Mouse (Mus musculus): Measurements from ENCODE around the gene Vps8. TPM values are rescaled to one million over a fixed set of nuclear protein-coding genes. Genes with fewer than 3 reads are reported as not detected.

Vps8 gene
- polyA plus RNA-seq, 1 experiment, result 36.3 TPM

DNA sequence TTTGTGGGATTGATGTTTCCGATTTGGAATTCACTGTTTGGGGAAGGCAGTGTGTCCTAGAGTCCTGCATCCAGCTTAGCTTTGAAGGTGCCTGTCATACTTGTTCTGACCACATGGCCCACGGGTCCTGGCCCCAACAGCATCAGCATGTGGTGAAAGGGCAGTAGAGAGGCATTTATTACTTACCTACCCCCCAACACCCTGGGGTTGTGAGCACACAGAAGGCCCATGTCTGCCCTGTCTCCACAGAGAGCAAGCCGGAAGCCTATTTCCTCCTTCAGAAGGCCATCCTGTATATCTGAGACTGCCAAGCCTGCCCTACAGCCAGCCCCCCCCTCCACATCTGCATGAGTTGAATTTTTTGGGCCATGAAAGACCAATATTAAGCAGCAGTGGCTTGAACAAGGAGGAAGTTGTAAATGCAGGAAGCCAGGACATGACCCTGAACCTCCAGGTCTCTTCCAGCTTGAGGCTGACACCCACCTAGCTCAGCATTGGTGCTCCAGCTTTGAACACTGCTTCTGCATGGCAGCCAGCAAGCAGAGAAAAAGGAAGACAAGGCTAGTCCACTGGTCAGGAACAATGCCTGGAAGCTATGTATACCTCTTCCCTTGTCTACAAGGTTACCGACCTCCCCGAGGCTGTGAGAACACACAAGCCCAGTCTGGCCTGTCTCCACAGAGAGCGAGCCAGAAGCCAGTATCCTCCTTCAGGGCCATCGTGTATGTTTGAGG is 218.0 kb downstream of the Vps8 start:
- no peak for TF ChIP-seq GATA1 (IDR thresholded peaks at IDR 0.05; ENCODE audit: low read length)

DNA sequence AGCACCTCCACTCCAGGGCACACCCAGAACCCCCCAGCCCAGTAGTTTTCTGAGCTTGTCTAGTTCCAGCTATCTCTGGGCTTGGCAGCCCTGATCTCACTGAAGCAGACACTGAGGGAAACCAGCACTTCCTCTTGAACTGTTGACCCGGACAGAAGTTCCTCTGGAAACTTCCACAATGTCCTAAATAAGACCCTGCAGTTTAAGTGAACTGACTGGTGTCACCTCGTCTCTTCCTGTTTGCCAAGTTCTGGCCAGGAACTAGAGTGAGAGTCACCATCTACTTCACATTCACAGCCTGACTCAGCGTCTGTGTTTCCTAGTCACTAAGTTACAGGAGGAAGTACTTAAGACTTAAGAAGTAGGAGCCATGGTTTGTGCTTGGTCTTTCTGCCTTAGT is 219.0 kb downstream of the Vps8 start:
- TF ChIP-seq GATA1 (IDR thresholded peaks at IDR 0.05; ENCODE audit: low read length), result no peak

DNA sequence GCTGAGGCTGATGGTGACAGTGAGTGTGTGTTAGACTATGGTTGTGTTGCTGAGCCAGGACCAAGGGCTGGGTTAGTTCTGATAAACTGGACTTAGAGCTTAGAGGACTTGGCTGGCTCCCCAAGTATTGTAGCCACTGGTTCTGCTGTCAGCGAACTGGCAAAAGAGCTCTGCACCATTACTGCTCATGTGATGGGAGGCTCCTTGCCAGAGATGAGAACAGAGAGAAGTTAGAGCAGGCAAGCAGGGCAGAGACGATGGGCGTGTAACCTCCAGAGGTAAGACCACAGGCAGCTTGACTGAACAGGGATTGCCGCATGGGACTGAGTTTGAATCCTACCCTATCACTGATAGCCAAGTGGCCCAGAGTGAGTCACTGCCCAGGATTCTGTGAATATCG is 220.0 kb downstream of the Vps8 start:
- TF ChIP-seq GATA1 (IDR thresholded peaks at IDR 0.05; ENCODE audit: low read length), result no peak

DNA sequence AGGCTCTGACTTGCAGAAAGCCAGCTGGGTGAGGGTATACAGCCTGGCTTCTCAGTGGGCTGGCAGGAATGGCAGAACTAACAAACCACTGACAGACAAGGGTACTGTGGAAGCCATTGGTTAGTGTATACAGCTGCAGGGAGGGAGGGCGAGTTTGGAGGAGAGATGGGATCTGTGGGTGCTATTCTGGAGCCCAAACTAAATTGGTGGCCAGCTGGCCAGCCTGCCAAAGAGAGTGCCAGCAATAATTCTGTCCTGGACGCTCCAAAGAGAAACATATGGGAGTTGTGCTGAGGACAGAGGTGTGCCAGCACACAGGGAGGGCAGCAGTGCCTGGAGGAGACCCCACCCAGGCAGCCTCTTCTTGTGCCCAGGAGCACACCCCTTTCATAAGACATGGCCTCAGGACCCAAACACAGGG is 220.7 kb downstream of the Vps8 start:
- no peak for TF ChIP-seq GATA1 (IDR thresholded peaks at IDR 0.05; ENCODE audit: low read length)

DNA sequence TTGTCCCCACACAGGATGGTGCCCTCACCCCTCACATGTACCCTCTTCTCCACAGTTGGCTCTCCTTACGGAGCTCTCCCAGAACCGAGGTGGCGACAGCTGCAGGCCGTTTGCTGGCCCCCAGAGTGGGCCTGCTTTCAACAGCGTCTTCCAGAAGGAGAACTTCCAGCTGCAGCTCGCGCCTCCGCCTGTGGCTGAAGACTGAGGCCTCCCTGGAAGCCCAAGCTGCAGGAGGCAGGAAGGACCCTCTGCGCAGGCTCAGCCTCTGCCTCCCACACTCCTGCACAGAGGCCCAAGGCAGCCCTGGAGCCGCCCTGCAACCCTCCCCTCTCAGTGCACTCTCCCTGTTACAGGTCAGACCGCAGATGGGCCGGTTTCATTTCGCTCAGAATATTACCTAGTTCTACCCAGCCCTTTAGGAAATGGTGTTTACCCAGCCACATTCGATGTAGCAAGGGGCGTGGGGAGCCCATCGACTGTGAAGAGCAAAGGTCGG is 221.2 kb downstream of the Vps8 start:
- no peak for TF ChIP-seq GATA1 (IDR thresholded peaks at IDR 0.05; ENCODE audit: low read length)

DNA sequence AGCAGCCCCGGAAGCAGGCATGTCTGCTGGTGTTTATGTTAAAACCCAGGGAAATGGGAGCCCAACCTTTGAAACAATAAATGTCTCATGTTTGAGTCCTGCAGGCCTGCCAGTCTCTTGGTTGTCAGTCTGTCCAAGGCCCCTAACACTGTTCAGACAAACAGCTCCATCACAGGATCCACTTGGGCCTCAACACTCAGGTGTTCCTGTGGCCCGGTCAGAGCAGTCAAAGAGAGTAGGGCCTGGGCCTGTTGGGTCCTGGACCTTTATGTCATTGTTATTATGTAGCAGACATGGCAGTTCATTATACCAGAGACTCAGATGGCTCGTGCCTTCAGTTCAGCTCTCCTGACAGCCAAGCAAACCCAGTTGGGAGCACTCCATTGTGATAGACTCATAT is 221.7 kb downstream of the Vps8 start:
- TF ChIP-seq GATA1 (IDR thresholded peaks at IDR 0.05; ENCODE audit: low read length), result no peak

DNA sequence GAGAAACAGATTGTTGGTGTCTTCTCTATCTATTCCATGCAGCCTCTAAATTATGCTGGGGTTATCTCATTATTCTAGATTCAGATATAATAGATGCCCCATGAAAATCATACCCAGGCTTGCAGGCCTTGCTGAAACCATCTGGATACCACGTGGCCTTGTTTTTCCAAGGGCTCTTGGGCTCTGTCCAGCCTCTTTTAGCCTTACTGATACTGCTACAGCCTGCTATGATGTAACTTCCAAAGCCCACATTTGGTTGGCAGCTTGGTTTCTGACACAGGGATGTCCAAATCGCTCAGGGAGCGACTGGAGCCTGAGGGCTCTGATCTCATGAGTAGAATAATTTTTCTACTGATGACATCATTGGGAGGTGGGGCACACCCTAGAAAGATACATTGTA is 223.0 kb downstream of the Vps8 start:
- TF ChIP-seq GATA1 (IDR thresholded peaks at IDR 0.05; ENCODE audit: low read length), result no peak

DNA sequence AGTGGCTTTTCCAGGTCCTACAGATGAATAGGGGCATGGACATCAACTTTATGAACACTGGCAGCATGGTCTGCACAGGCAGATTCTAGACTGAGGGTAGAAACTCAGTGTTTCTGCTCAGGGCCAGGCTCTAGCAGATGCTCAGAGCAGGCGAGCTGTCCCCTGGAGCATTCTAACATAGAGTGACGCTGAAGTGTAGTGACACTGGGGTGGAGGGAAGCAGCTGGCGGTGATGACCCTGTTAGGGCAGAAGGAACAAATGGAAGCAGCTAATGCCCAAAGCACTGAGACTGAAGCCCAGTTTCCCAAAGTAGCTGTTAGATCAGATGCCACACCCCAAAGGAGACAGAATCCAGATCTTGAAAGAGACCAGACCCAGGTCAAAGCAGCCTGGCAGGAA is 223.6 kb downstream of the Vps8 start:
- no peak for TF ChIP-seq GATA1 (IDR thresholded peaks at IDR 0.05; ENCODE audit: low read length)

DNA sequence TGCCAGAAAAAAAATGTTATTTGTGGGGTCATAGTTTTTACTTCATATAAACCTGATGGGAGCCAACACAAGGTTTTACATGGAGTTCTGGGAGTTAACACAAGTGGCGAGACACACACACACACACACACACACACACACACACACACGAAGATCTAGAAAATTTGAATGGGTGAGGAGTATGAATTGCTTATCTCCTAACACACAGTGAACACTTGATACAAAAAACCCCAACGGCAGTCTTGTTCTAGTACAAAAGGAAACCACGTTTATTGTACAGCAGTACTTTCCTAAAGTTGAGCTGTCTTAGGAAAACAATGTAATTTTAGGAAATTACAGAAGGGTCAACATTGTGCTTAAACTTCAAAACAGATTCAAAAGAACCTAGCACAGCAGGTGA is 225.9 kb downstream of the Vps8 start:
- no peak for TF ChIP-seq GATA1 (IDR thresholded peaks at IDR 0.05; ENCODE audit: low read length)

DNA sequence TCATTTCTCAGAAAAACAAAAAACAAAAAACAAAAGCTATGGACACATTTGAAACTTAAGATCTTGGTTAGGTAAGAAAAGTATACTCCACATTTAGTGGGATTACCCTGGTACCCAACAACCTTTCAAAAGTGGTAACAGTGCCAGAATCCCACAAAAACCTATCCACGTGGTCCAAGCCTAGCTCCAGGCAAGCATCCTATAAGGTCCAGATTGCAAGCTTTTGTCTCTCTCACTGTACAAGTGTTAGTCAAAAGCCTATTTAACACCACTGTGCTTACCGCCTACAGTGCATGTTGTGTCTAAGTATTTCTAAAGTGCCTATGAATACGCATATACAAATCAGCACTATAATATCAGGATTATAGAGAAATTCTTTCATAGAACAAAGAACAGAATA is 227.4 kb downstream of the Vps8 start:
- TF ChIP-seq GATA1 (IDR thresholded peaks at IDR 0.05; ENCODE audit: low read length), result no peak

DNA sequence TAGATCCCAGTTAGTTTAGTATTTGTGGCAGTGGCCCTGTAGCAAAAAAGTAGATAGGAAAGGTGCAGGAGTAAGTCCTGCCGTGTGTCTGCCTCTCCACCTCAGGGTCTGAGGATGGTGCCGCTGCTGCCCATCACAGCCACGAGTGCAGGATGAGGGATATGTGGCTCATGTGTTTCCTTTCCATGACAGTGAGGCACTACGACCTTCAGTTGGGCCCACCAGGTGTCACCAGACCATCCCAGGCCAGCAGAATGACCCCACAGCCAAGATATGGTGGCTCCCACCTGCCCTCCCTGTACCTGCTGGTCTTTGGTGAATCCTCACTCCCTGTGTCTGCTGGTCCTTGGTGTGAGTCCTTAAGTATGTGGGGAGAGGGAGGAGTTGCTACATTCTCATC is 228.2 kb downstream of the Vps8 start:
- TF ChIP-seq GATA1 (IDR thresholded peaks at IDR 0.05; ENCODE audit: low read length), result no peak

DNA sequence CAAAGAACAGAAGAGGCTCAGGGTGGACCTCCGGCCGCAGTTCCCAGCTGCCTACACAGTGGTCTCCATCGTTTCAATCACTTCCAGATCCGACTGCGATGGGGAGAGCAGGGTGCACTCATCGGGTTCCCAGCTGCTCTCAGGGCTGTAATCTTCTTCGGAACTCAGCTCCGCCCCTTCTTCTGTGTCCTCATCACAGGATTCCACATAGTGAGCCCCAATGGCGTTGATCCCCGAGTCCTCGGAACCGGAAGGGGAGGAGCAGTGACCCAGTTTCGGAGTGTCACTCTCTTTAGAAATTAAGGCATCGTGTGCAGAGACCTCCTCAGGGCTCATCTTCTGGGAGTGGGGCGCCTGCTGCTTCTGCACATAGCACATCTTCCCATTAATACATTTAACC is 230.2 kb downstream of the Vps8 start:
- no peak for TF ChIP-seq GATA1 (IDR thresholded peaks at IDR 0.05; ENCODE audit: low read length)

DNA sequence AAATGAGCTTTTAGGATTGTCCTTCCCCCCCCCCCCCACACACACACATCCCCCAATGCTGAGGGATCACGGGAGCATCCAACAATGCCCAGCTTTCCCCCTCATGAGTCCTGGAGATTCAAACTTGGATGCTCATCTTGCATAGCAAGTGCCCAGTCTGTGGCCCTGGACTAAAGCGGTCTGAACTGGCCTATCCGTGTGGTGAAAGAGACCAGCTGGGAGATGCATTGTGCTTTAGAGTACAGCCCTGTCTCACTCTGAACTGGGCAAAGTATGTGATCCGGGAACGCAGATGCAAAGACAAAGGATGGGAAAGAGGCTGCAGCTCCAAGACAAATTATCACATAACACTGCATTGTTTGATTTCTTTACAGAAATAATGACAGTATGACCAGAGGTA is 231.5 kb downstream of the Vps8 start:
- TF ChIP-seq GATA1 (IDR thresholded peaks at IDR 0.05; ENCODE audit: low read length), result no peak

DNA sequence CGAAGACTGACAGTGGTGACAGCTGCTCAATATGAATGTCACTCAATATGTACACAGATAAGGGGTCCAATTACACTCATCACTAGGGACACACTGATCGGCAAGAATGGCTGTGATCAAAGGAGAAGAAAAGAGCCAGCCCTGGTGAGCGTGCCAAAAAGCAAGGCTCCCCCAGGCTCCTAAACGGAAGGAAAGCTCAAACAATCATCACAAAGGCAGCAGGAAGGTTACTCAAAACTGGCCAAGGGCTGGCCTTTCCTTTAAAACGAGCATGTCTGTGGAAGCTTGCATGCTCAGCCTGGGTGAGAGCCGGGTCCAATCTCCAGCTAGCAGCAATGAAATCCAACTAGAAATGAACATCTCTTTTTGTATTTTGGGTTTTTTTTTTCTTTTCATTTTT is 232.4 kb downstream of the Vps8 start:
- no peak for TF ChIP-seq GATA1 (IDR thresholded peaks at IDR 0.05; ENCODE audit: low read length)

DNA sequence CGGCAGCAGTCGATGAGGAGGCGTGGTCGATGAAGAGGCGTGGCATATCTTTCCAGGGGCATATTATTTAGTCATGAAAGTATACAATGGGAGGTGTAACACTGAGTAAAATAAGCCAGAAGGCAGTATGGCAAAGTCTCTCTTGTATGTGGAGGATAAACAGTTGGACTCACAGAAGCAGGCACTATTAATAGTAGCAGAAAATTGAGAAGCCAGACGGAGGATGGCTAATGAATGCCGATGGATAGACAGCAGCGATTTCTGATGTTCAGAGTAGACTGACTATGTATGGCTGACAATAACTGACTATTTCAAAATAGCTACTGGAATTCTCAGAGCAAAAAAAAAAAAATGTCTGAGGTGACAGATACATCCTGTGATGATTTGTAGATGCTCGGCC is 233.0 kb downstream of the Vps8 start:
- TF ChIP-seq GATA1 (IDR thresholded peaks at IDR 0.05; ENCODE audit: low read length), result no peak

DNA sequence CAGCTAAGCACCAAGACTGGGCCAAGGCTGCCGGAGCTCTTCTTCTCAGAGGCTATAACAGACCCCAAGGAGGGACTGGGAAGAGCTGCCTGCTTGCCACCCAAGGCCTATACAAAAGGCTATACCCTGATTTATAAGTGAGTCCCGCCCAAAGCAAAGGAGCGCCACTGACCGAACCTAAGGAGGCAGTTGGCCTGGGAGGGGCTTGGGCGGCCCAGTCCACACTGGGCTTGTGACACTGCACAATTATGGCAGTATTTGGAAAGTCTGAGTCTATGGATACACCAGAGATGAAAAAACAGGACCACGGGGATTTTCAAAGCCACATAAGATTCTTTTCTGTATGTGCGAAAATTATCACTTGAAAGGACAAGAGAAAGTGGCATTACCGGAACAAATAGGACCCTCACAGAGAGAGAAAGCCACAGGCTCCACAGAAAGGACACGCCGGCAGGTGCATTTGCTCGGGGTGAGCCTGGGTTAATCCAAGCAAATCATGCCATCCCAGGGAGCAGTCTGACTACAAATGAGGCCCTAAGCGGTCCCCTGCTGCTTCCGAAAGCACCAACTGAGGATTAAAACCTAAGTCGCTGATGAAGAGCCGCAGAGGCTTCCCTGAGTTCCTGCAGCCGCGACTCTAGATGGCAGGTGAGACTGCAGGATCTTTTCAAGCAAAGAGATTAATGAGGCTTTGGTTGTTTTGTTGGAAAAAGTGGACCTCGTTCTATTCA is 241.9 kb downstream of the Vps8 start:
- TF ChIP-seq GATA1 (IDR thresholded peaks at IDR 0.05; ENCODE audit: low read length), result no peak

DNA sequence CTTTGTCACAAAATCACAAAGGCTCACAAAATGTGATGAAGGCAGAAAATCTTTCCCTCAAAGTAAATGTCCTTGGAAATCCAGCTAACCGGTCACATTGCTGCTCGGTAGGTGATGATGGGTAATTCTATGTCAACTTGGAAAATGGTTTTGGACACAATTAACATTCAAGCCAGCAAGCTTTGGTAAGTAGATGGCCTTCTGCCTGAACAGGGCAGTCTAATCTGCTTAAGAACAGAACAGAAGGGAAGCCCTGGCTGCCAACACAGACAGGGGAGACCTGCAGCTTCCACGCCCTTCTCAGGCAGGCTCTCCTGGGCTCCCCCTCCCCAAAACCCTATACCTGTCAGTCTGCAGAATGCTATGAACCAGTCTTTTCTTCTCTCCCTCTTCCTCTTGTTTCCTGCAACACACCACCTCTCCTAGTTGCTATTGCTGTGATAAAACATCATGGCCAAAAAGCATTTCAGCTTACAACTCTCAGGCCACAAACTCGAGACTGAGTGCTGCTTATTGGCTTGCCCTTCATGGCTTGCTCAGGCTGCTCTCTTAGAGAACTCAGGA is 242.6 kb downstream of the Vps8 start:
- no peak for TF ChIP-seq GATA1 (IDR thresholded peaks at IDR 0.05; ENCODE audit: low read length)
